In genomic region chr10:86275585-86275984, GRCm38 (mm10) we compare ENCODE assay signal across 33 mouse cellular contexts. TPM values are rescaled to one million over a fixed set of nuclear protein-coding genes. Genes with fewer than 3 reads are reported as not detected.
"Had no signal": no experiment of that assay in that cellular context is flagged by ENCODE, and none has a peak within 500 bp of the region (broad histone marks: within the 10 kb centered on the region; RNA-seq: fewer than 3 reads in every experiment).

No protein-coding gene starts in this region.

- H3K4me1 ChIP-seq: hindbrain, embryonic 12.5 days; hindbrain, embryonic 13.5 days; hindbrain, embryonic 15.5 days; intestine, embryonic 15.5 days had no signal

- ATAC-seq: hindbrain, embryonic 16.5 days; hindbrain, postnatal 0 days; inflammation-experienced regulatory T-cells, adult 6 months; intestine, embryonic 15.5 days; intestine, embryonic 16.5 days; intestine, postnatal 0 days had no signal

- H3K4me2 ChIP-seq: heart, embryonic 12.5 days; heart, embryonic 13.5 days; heart, embryonic 15.5 days; hindbrain, embryonic 12.5 days; hindbrain, embryonic 13.5 days; hindbrain, embryonic 14.5 days; hindbrain, embryonic 15.5 days; intestine, embryonic 15.5 days; kidney, embryonic 15.5 days had no signal

- DNase-seq: heart, postnatal 10 days; heart, postnatal 14 days; heart, postnatal 36 days; kidney, adult 11 months; kidney, adult 18-20 months; kidney, adult 2 months; kidney, adult 8-10 months; kidney, adult 9 months; kidney, postnatal 10 days; kidney, postnatal 14 days; kidney, postnatal 25 days; kidney, postnatal 36 days; kidney, postnatal 4 days; layer of hippocampus, adult 9-11 months; layer of hippocampus, postnatal 36 days had no signal

- H3K36me3 ChIP-seq: heart, embryonic 12.5 days; heart, embryonic 13.5 days; heart, embryonic 15.5 days; hindbrain, embryonic 10.5 days; hindbrain, embryonic 12.5 days; hindbrain, embryonic 13.5 days; hindbrain, embryonic 15.5 days; intestine, embryonic 15.5 days; kidney, embryonic 15.5 days had no signal

- H3K4me3 ChIP-seq: heart, embryonic 12.5 days; heart, embryonic 13.5 days; heart, embryonic 15.5 days; hindbrain, embryonic 10.5 days; hindbrain, embryonic 12.5 days; hindbrain, embryonic 13.5 days; hindbrain, embryonic 15.5 days; intestine, embryonic 15.5 days; kidney, embryonic 15.5 days; layer of hippocampus, adult 2 months; left cerebral cortex, adult 2 months had no signal

- H3K9me3 ChIP-seq: heart, embryonic 12.5 days; heart, embryonic 13.5 days; heart, embryonic 15.5 days; hindbrain, embryonic 10.5 days; hindbrain, embryonic 12.5 days; hindbrain, embryonic 13.5 days; hindbrain, embryonic 15.5 days; intestine, embryonic 15.5 days; kidney, embryonic 15.5 days had no signal

- H3K27ac ChIP-seq: heart, embryonic 13.5 days; heart, embryonic 15.5 days; hindbrain, embryonic 10.5 days; hindbrain, embryonic 12.5 days; hindbrain, embryonic 13.5 days; hindbrain, embryonic 14.5 days; hindbrain, embryonic 15.5 days; hindbrain, postnatal 0 days; intestine, embryonic 15.5 days; kidney, embryonic 15.5 days; kidney, postnatal 0 days; layer of hippocampus, adult 2 months; left cerebral cortex, adult 2 months had no signal

- H3K9ac ChIP-seq: heart, embryonic 12.5 days; heart, embryonic 13.5 days; heart, embryonic 15.5 days; hindbrain, embryonic 12.5 days; hindbrain, embryonic 13.5 days; hindbrain, embryonic 14.5 days; hindbrain, embryonic 15.5 days; intestine, embryonic 15.5 days; kidney, embryonic 15.5 days had no signal

- H3K27me3 ChIP-seq: heart, embryonic 15.5 days; hindbrain, embryonic 12.5 days; hindbrain, embryonic 13.5 days; hindbrain, embryonic 15.5 days; intestine, embryonic 15.5 days; kidney, embryonic 15.5 days had no signal

RNA-seq across cellular contexts. Expression of gene Timp3, which starts 24.6 kb away (rescaled TPM):
- polyA plus RNA-seq: inflammation-experienced regulatory T-cells, adult 6 months had no signal
